Mouse (Mus musculus) cerebellum, adult 2 months (tissue): ENCODE measurements at regions not wholly inside any gene's neighbourhood (a gene's known extent, or its start where the extent isn't known, plus 50 kb on each side); places are given as distances from the start of the nearest gene placed in this dataset.

Source experiments
- CTCF ChIP-seq: fragments of 200-500 bp; IDR thresholded peaks from 2 replicates; pipeline ENCODE4 v1.5.1; 2011; ENCODE audit warnings: low read depth, mild to moderate bottlenecking, control low read depth, low read length, moderate library complexity, borderline replicate concordance; ENCODE audit not compliant: insufficient read depth
- POLR2A ChIP-seq: fragments of 200-500 bp; IDR thresholded peaks from 2 replicates; pipeline ENCODE4 v1.6.1; 2011; ENCODE audit warnings: low read length, control low read depth, borderline replicate concordance; ENCODE audit not compliant: insufficient read depth

DNA sequence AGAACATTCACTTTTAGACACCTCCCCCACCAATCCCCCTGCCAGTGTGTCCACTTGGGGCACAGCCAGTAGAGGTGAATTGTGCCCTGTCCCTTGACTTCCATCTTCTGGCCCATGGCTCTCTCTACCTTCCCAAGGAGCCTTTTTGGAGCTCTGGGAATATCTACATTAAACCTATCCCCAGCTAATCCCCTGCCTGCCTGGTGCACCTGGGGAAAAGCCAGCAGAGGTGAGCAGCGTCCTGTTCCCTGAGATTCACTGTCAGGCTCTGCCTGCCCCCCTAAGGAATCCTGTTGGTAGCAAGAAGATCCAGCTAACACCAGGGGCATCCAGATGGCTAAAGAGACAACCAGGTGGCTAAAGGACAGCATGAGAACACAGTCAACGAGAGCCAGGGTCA is 93.6 kb upstream of the Srsf6 start:
- TF ChIP-seq CTCF = no peak
- no peak for TF ChIP-seq POLR2A
